Mouse (Mus musculus) small intestine, adult 2 months (tissue): ENCODE measurements around the gene Zfp689.

Source experiments
- CTCF ChIP-seq: fragments of 200-500 bp; IDR thresholded peaks from 2 replicates; pipeline ENCODE4 v1.5.1; 2012; ENCODE audit warnings: low read depth, mild to moderate bottlenecking, control low read depth, inconsistent platforms, low read length, moderate library complexity, mixed read lengths; ENCODE audit not compliant: insufficient replicate concordance, insufficient read length; ENCODE audit errors: extremely low read depth
- POLR2A ChIP-seq: fragments of 200-500 bp; IDR thresholded peaks from 2 replicates; pipeline ENCODE4 v1.6.1; 2012; ENCODE audit warnings: low read depth, mild to moderate bottlenecking, control low read depth, inconsistent platforms, low read length, moderate library complexity

GRCm38 (mm10) chr7:127491846-127492245 is 42.9 kb upstream of the Zfp689 start:
- TF ChIP-seq POLR2A: no peak
- no peak for TF ChIP-seq CTCF
